Comparison of ENCODE assay signal across 8 mouse cellular contexts in the genomic region with DNA sequence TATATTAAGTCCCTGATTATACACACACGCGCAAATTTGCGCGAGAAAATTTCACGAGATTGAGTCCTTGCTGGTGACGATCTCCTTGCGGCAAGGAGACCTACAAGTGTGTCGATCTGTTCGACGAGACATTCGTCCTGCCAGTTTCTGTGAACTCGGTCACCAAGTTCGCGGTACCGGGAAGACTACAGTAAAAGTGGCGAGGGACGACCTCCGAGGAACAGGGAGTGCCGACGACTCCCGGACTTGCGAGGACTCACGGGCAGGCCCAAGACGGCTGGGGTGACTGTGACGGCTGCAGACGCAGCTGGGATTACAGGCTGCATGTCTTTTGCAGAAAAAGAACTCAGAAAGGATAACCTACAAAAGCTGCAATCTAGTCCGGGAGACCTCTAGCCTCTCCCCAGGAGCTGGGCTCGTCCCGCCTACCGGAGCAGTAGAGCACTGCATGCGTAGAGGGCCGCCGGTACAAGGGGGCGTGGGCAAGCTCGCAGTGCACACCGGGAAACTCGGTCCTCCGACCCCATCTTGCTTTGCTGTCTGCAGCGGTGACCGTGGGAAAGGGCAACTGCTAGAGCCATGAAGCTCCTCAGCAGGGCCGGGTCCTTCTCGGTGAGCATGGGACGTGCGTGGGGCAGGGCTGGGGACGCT. TPM values are rescaled to one million over a fixed set of nuclear protein-coding genes. Genes with fewer than 3 reads are reported as not detected.
DNase-seq lines count a peak whose midpoint lies in the region; ATAC-seq lines count a peak whose summit lies in the region.

Gene Uqcrc2 (plus strand): TSS at position 466 of the 651 bp plus-strand sequence.

- peak within 1 kb of the TSS; percentile 93 for H3K27ac ChIP-seq in hindbrain, embryonic 16.5 days (ENCODE audit: low read depth, low read length)
- H3K27ac ChIP-seq in macrophage: peak within 1 kb of the TSS; percentile 51

- WGBS in hindbrain, embryonic 16.5 days: under 1% methylated on average over 45 of the region's 45 CpGs
- WGBS in macrophage (ENCODE audit: missing documents): under 1% methylated on average over 45 of the region's 45 CpGs

- H3K9me3 ChIP-seq in hindbrain, embryonic 16.5 days (ENCODE audit: control insufficient read depth, low read length): no peaks in the 10 kb centered on the region

- H3K9ac ChIP-seq in hindbrain, embryonic 16.5 days (ENCODE audit: low read depth, low read length): peak within 1 kb of the TSS; percentile 99

- peak within 1 kb of the TSS; percentile 88 for H3K4me2 ChIP-seq in hindbrain, embryonic 16.5 days (ENCODE audit: low read length)

- DNase-seq in T-cell, adult 2 months (ENCODE audit: low spot score): peak; percentile 85
- DNase-seq in cerebellum, postnatal 36 days: peak; percentile 87 to 88
- DNase-seq in gastrocnemius, adult 18-20 months (ENCODE audit: low spot score): peak; percentile 85
- peak; percentile 83 to 86 for DNase-seq in left cerebral cortex, adult 18-20 months (ENCODE audit: low spot score in 2 of 2)
- DNase-seq in right cerebral cortex, adult 18-20 months: peak; percentile 88
- peak; percentile 52 for DNase-seq in urinary bladder, postnatal 10 days (ENCODE audit: low spot score)

- peak within 1 kb of the TSS; percentile 99 for H3K4me3 ChIP-seq in hindbrain, embryonic 16.5 days (ENCODE audit: low read length)
- peak within 1 kb of the TSS; percentile 98 for H3K4me3 ChIP-seq in macrophage (ENCODE audit: inconsistent target)

- peaks cover 6% of the 10 kb centered on the region for H3K36me3 ChIP-seq in hindbrain, embryonic 16.5 days (ENCODE audit: control insufficient read depth, insufficient read depth, low read length)
- H3K36me3 ChIP-seq in macrophage (ENCODE audit: inconsistent target): peaks cover 25% of the 10 kb centered on the region

- peak; percentile 99 for ATAC-seq in hindbrain, embryonic 16.5 days

- peaks cover 40% of the 10 kb centered on the region for H3K79me2 ChIP-seq in macrophage (ENCODE audit: inconsistent target)

- H3K27me3 ChIP-seq in hindbrain, embryonic 16.5 days (replicated peaks; ENCODE audit: control insufficient read depth, insufficient read depth, low read length): no peaks in the 10 kb centered on the region

- H3K4me1 ChIP-seq in hindbrain, embryonic 16.5 days (ENCODE audit: control insufficient read depth, insufficient read depth, low read depth, low read length): peaks cover 13% of the 10 kb centered on the region

RNA-seq across cellular contexts. Expression of gene Uqcrc2, which starts in this region (rescaled TPM):
- 100 to 1,000 TPM; 477 to 519 TPM for total RNA-seq in gastrocnemius, adult 18-20 months (2021)
- 244 and 260 TPM in 2 replicates for polyA plus RNA-seq in hindbrain, embryonic 16.5 days (2015; fragmentation: Nextera tagmentation; extraction: Ambion mirVana)
- 100 to 1,000 TPM; 243 to 247 TPM for total RNA-seq in left cerebral cortex, adult 18-20 months (2021)
- 10 to 100 TPM in 24 of 26 experiments, 1 to 10 TPM in 2; 5.6 to 32.3 (median 23.6) TPM for total RNA-seq in macrophage (2018; cell fraction: chromatin; rRNA removed)
- total RNA-seq in macrophage (2018; cell fraction: cytosol; rRNA removed): 10 to 100 TPM; 52.1 to 82.4 (median 65.0) TPM
- total RNA-seq in macrophage (2018; cell fraction: nucleus; rRNA removed): 10 to 100 TPM in 25 of 26 experiments, 1 to 10 TPM in 1; 7.6 to 38.3 (median 25.3) TPM
- polyA plus RNA-seq in macrophage (2018): 72.9 to 108 TPM (median 91.4 TPM) in 3 replicates

Comparison
In these comparisons a context has a peak if more than half of its experiments do, and no peak if none do; other contexts are left out.
1. Peak in every context shown above with its lines: DNase-seq, ATAC-seq, H3K4me3 ChIP-seq and H3K27ac ChIP-seq.